Mouse (Mus musculus) hindbrain, embryonic 11.5 days (tissue): ENCODE data around the gene Oaz1. TPM values are rescaled to one million over a fixed set of nuclear protein-coding genes. Genes with fewer than 3 reads are reported as not detected.

Experiments
- ATAC-seq: fragments of 200-750 bp; cut with Nextera tagmentation; 2 replicates; pipeline ENCODE4 v1.8.0; 2017; ENCODE audit warnings: mild to moderate bottlenecking, moderate TSS enrichment, moderate library complexity; ENCODE audit not compliant: low FRiP score
- DNase-seq: peaks from one replicate; pipeline ENCODE4 v3.0.0-alpha.2; 2015; ENCODE audit warnings: low spot score
- H3K27ac ChIP-seq: fragments of 300-500 bp; sonication (generic); 2 replicates; pipeline ENCODE4 v1.5.1; 2014; ENCODE audit warnings: mild to moderate bottlenecking, low read depth, low read length
- H3K27me3 ChIP-seq: fragments of 300-500 bp; sonication (generic); 2 replicates; pipeline ENCODE4 v1.6.1; 2014; ENCODE audit warnings: mild to moderate bottlenecking, low read length, moderate library complexity, mixed read lengths; ENCODE audit not compliant: control insufficient read depth, insufficient read depth
- H3K36me3 ChIP-seq: fragments of 300-500 bp; sonication (generic); 2 replicates; pipeline ENCODE4 v1.6.1; 2014; ENCODE audit warnings: mild to moderate bottlenecking, low read length, moderate library complexity, mixed read lengths; ENCODE audit not compliant: control insufficient read depth, insufficient read depth
- H3K4me1 ChIP-seq: fragments of 300-500 bp; sonication (generic); replicated peaks from 2 replicates; pipeline ENCODE4 v1.6.1; 2014; ENCODE audit warnings: low read length, mixed read lengths; ENCODE audit not compliant: control insufficient read depth, insufficient read depth
- H3K4me2 ChIP-seq: fragments of 300-500 bp; sonication (generic); replicated peaks from 2 replicates; pipeline ENCODE4 v1.6.1; 2014; ENCODE audit warnings: mild to moderate bottlenecking, low read depth, low read length
- H3K4me3 ChIP-seq: fragments of 300-500 bp; sonication (generic); 2 replicates; pipeline ENCODE4 v1.5.1; 2014; ENCODE audit warnings: low read depth, low read length
- H3K9ac ChIP-seq: fragments of 300-500 bp; sonication (generic); 2 replicates; pipeline ENCODE4 v1.6.1; 2014; ENCODE audit warnings: low read depth, low read length
- H3K9me3 ChIP-seq: fragments of 300-500 bp; sonication (generic); 2 replicates; pipeline ENCODE4 v1.6.1; 2016; ENCODE audit warnings: low read length; ENCODE audit not compliant: control insufficient read depth
- WGBS: fragments of 180-500 bp; shearing (Covaris S2); extraction: QIAGEN DNeasy Blood & Tissue Kit; methylation state at CpG from one replicate; pipeline ENCODE4 v1.1.7; 2014; 5-methylcytosine and 5-hydroxymethylcytosine counted together
- polyA plus RNA-seq: library from polyadenylated mRNA; unstranded; fragments of >200 nt; fragmentation: Nextera tagmentation; extraction: Ambion mirVana; gene quantifications from 2 replicates; pipeline ENCODE4 v1.2.1, GENCODE M21; 2014

The Oaz1 gene
- polyA plus RNA-seq, 1 experiment from 2014 or later: 1,755 TPM

GRCm38 (mm10) chr10:80857848-80858247 is 31.4 kb downstream of the Oaz1 start:
- 0 out of 2 replicates have a peak, but pooled peaks cover 1% of the 10 kb centered on the region for H3K36me3 ChIP-seq
- H3K9me3 ChIP-seq: no peaks in the 10 kb centered on the region
- no peak for DNase-seq
- no peak overlapping the region for H3K4me2 ChIP-seq
- 68% methylated on average over 3 of the region's 3 CpGs for WGBS
- no peak overlapping the region; the same call in 1 of the 2 replicates for H3K27ac ChIP-seq
- H3K27me3 ChIP-seq: no peaks in the 10 kb centered on the region
- H3K4me3 ChIP-seq: peak overlapping the region; percentile 6; the same call in 1 of the 2 replicates
- no peak for ATAC-seq
- H3K4me1 ChIP-seq: peaks cover 6% of the 10 kb centered on the region; the same call in 1 of the 2 replicates
- H3K9ac ChIP-seq: peak overlapping the region; percentile 37; the same call in 1 of the 2 replicates

- no peak for DNase-seq
- 0 out of 2 replicates have a peak, but pooled peaks cover 4% of the 10 kb centered on the region for H3K36me3 ChIP-seq
- no peak overlapping the region for H3K4me3 ChIP-seq
- H3K9ac ChIP-seq: no peak overlapping the region
- H3K9me3 ChIP-seq: no peaks in the 10 kb centered on the region
- no peak overlapping the region for H3K4me2 ChIP-seq
- ATAC-seq: no peak
- 82% methylated on average over 7 of the region's 7 CpGs for WGBS
- H3K27me3 ChIP-seq: no peaks in the 10 kb centered on the region
- peaks cover 6% of the 10 kb centered on the region; the same call in 1 of the 2 replicates for H3K4me1 ChIP-seq
- no peak overlapping the region for H3K27ac ChIP-seq
Measured at GRCm38 (mm10) chr10:80858350-80858935, 32.0 kb downstream of the Oaz1 start.

DNA sequence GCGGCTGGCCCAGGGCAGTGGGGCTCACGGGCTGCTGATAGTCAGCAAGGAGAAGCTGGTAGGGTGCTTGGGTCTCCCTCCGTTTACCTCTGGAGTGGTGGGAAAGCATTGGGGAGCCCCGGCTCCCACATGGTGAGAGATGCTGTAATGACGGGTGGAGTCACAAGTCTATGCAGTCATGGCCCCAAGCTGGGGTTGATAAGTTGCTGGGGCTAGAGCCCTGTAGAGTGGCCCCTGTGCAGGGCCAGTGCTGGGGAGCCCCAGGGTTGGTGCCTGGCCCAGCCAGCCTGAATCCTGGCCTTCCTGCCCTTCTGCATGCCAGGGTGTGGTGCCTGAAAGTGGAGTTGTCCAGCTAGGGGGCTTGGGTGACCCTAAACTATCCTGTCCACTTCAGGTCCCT is 35.8 kb downstream of the Oaz1 start:
- H3K36me3 ChIP-seq: 0 out of 2 replicates have a peak, but pooled peaks cover 4% of the 10 kb centered on the region
- no peak overlapping the region for H3K4me3 ChIP-seq
- H3K9ac ChIP-seq: no peak overlapping the region
- DNase-seq (no peak), ATAC-seq (no peak)
- H3K4me1 ChIP-seq: no peaks in the 10 kb centered on the region
- 92% methylated on average over 5 of the region's 5 CpGs for WGBS
- no peaks in the 10 kb centered on the region for H3K27me3 ChIP-seq
- no peaks in the 10 kb centered on the region for H3K9me3 ChIP-seq
- no peak overlapping the region for H3K27ac ChIP-seq
- no peak overlapping the region for H3K4me2 ChIP-seq

DNA sequence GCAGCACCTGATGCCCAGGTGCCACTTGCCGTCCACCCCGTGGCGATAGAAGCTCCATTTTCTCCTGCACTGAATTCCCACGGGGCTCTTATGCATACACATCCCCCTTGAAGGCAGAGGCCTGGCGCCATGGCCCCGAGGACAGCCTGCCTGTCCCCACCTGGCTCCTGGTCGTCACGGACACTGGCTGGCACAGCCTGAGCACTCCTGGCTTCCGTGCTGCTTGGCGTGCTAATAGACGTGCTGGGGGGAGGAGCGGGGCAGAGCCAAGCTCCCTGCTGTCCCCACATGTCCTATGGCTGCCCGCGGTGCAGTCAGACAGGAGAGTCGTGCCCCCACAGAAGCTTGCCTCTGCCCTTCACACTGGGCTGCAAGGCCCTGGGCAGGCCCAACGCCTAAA is 38.0 kb downstream of the Oaz1 start:
- Histone ChIP-seq H3K4me2 (no peak overlapping the region), H3K27ac (no peak overlapping the region), H3K27me3 (no peaks in the 10 kb centered on the region), H3K4me3 (no peak overlapping the region), H3K9me3 (no peaks in the 10 kb centered on the region), H3K4me1 (no peaks in the 10 kb centered on the region), H3K36me3 (0 out of 2 replicates have a peak, but pooled peaks cover 4% of the 10 kb centered on the region), H3K9ac (no peak overlapping the region)
- DNase-seq (no peak), ATAC-seq (no peak)
- 89% methylated on average over 16 of the region's 16 CpGs for WGBS

- H3K9me3 ChIP-seq: no peaks in the 10 kb centered on the region
- no peaks in the 10 kb centered on the region for H3K4me1 ChIP-seq
- H3K4me3 ChIP-seq: no peak overlapping the region
- H3K9ac ChIP-seq: no peak overlapping the region
- no peak overlapping the region for H3K27ac ChIP-seq
- 88% methylated on average over 3 of the region's 6 CpGs for WGBS
- no peaks in the 10 kb centered on the region for H3K27me3 ChIP-seq
- H3K36me3 ChIP-seq: no peaks in the 10 kb centered on the region
- no peak overlapping the region for H3K4me2 ChIP-seq
- no peak for ATAC-seq
- DNase-seq: no peak
Measured at GRCm38 (mm10) chr10:80870993-80871392, 44.5 kb downstream of the Oaz1 start.

DNA sequence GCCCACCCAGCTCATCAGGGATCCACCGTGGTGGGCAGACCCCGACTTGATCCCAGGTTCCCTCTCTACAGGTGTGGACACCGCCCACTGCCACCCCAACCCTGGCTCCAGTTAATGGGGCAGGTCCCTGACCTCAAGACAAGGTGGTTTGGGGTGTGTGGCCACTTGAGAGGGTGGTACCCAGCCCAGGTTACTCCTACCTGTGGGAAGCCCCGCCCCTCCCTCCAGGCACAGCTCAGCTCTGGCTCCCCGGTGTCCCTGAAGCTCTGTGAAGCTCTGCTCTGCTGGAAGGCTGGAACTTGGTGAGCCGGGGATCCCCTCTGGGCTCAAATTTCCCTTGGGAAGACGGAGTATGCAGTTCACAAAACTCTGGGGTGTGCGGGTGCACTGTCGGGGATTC is 45.1 kb downstream of the Oaz1 start, which contains the start of gene Tmprss9:
Gene Tmprss9, plus strand, starts transcription at position 268 of the 400 bp plus-strand sequence.
- ATAC-seq: no peak
- WGBS: 31% methylated on average over 9 of the region's 9 CpGs
- no peak within 1 kb of the TSS for H3K27ac ChIP-seq

DNA sequence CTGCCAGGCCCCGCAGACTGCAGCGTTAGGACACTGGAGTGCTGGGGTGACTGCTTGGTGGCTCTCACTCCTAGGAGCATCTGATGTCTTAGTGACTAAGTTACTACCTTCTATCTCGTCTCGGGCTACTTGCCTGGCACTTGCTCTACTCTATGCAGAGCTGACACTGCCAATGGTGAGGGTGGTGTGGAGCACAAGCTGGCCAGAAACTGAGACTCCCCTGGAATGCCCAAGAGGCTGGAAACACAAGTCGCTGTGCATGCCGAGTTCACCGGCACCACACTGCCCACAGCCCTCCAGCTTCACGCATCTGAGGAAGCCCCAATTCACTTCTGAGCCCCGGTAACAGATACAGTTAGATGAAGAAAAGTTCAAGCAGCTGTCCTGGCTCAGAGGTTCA is 47.6 kb downstream of the Oaz1 start:
- WGBS: 77% methylated on average over 9 of the region's 9 CpGs
- no peak for ATAC-seq
- H3K9ac ChIP-seq: no peak overlapping the region
- H3K4me3 ChIP-seq: no peak overlapping the region
- no peaks in the 10 kb centered on the region for H3K27me3 ChIP-seq
- no peak overlapping the region for H3K4me2 ChIP-seq
- no peak overlapping the region for H3K27ac ChIP-seq
- H3K4me1 ChIP-seq: no peaks in the 10 kb centered on the region
- no peaks in the 10 kb centered on the region for H3K36me3 ChIP-seq
- DNase-seq: no peak
- no peaks in the 10 kb centered on the region for H3K9me3 ChIP-seq

More for the DNA sequence above, 45.1 kb downstream of the Oaz1 start, which contains the start of gene Tmprss9:
- DNase-seq: no peak
- no peaks in the 10 kb centered on the region for H3K4me1 ChIP-seq
- no peak within 1 kb of the TSS for H3K4me3 ChIP-seq
- H3K27me3 ChIP-seq: no peaks in the 10 kb centered on the region
- H3K9me3 ChIP-seq: no peaks in the 10 kb centered on the region
- H3K9ac ChIP-seq: no peak within 1 kb of the TSS
- H3K4me2 ChIP-seq: no peak within 1 kb of the TSS
- no peaks in the 10 kb centered on the region for H3K36me3 ChIP-seq

DNA sequence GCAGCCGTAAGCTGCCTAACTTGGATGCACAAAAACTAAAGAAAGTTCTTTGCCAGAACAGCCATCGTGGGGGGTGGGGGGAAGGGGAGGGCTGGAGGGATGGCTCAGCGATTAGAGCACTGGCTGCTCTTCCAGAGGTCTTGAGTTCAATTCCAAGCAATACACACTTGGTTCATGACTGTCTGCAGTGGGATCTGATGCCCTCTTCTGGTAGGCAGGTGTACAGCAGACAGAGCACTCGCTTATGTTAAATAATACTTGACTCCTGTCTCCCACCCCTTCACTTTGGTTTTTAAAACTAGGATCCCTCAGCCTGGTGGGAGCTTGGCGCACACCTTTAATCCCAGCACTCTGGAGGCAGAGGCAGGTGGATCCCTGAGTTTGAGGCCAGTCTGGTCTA is 49.6 kb downstream of the Oaz1 start:
- Histone ChIP-seq H3K4me3 (no peak overlapping the region), H3K4me2 (no peak overlapping the region), H3K9ac (no peak overlapping the region), H3K9me3 (no peaks in the 10 kb centered on the region), H3K27ac (no peak overlapping the region), H3K36me3 (no peaks in the 10 kb centered on the region), H3K27me3 (no peaks in the 10 kb centered on the region), H3K4me1 (no peaks in the 10 kb centered on the region)
- 29% methylated on average over 5 of the region's 5 CpGs for WGBS
- ATAC-seq (no peak; the same call in 1 of the 2 replicates), DNase-seq (peak; percentile 75)

DNA sequence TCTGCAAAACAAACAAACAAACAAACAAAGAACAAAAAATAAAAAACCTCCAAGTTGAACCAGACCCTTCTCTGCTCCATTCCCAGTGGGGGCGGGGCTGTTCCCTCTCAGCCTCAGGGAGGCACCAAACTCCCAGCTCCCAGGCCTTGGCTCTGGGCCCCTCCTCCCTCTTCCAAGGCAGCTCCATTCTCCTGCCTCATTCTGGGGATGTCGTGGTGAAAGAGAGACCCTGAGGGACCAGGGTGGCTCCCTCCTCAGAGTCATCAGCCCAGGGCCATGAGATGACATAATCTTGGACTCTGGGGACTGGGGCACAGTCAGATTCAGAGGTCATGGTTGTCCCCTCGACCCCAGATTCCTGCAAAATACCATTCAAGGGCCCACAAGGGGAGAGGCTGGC is 50.1 kb downstream of the Oaz1 start:
- WGBS: 28% methylated on average over 3 of the region's 3 CpGs

More for the DNA sequence above, 50.1 kb downstream of the Oaz1 start:
- Histone ChIP-seq H3K4me2 (no peak overlapping the region), H3K4me1 (no peaks in the 10 kb centered on the region), H3K27me3 (no peaks in the 10 kb centered on the region), H3K27ac (no peak overlapping the region), H3K9me3 (no peaks in the 10 kb centered on the region), H3K9ac (no peak overlapping the region), H3K36me3 (no peaks in the 10 kb centered on the region), H3K4me3 (no peak overlapping the region)
- ATAC-seq (0 out of 2 replicates have a peak, but pooled peaks have one; percentile 43), DNase-seq (no peak)
